Mouse (Mus musculus) lung, postnatal 0 days (tissue): ENCODE data around the gene Dpp8.

Source experiments
- CTCF ChIP-seq: IDR thresholded peaks from 2 replicates; pipeline ENCODE4 v1.5.1; 2016; ENCODE audit warnings: antibody characterized with exemption, mild to moderate bottlenecking
- EP300 ChIP-seq: IDR thresholded peaks from 2 replicates; pipeline ENCODE4 v1.6.1; 2016; ENCODE audit warnings: antibody characterized with exemption, mild to moderate bottlenecking, control low read depth

DNA sequence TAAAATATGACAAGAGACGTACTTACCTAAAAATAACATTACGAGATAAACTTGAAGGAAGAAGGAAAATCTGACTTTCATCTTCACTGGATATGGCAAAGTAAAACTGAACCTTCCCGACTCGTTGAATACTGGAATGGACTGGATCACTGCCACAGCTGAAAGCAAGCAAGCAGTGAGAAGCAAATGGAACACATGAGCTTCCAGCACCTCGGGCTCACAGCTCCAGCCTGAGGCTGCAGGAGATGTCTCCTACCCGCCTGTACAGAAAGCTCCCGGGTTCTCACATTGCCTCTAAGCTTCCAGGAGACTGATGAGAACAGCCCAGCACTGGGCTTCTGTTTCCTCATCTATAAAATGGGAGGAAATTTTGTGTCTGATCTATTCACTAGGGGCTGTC, 41.9 kb upstream of the Dpp8 start:
- TF ChIP-seq CTCF (no peak), EP300 (no peak)
